In the genomic region with DNA sequence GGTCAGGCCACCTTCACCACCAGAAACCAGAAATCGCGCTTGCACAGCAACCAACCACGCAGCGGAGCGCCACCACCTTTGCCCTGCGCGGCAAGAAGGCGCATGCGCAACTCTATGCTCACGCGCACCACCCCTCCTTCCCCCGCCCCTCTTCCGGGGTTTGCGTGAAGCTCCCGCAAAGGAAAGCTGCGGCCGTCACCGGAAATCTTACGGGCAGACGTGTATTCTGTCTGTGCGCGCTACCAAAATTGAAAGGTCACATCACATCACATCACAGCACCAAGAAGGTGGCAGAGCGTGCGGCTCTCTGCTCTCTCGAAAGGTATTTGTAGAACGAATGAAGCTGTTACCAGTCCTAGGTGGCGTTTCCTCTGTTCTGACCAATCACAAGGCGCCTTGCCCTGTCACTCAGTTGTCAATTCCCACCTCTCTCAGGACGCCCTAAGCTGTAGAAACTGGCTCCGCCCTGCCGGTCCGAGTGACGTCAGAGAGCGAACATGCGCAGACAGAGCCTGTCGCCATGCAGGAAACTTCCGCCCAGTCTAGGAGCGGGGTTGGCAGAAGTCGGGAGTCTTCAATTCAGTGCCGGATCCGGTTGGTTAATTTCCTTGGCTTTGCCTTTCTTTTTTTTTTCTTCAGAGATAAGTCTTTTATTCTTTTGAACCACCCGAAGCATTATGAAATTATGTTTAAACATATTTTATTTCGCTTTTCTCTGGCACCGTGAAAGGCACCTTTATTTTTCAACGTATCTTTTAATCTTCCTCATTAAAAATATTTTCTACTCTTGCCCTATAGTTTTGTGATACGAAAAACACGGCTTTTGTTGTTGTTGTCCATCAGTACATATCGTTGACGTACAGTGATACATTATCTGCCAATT, we compare ENCODE assay signal across 8 mouse cellular contexts. TPM values are rescaled to one million over a fixed set of nuclear protein-coding genes. Genes with fewer than 3 reads are reported as not detected.
A peak's percentile ranks its signal among the peaks of the same experiment; 100 is the strongest.
DNase-seq lines count a peak whose midpoint lies in the region; ATAC-seq and TF ChIP-seq lines count a peak whose summit lies in the region.

Slx4ip (plus strand) TSS at position 151 of the 883 bp plus-strand sequence.
AL731706.1 (minus strand) TSS at position 322 of the 883 bp plus-strand sequence.
Mkks (minus strand) TSS at position 322 of the 883 bp plus-strand sequence.

- DNase-seq in 416B (ENCODE audit: low read depth), result peak; percentile 100
- peak; percentile 100 for DNase-seq in heart, adult 8-10 months (ENCODE audit: low spot score)
- peak; percentile 100 for DNase-seq in kidney, adult 9 months
- DNase-seq in limb, embryonic 14.5 days (ENCODE audit: low spot score), result peak; percentile 99
- peak; percentile 100 for DNase-seq in midbrain, postnatal 0 days (ENCODE audit: low spot score)
- DNase-seq in spleen, postnatal 14 days (ENCODE audit: low spot score in 2 of 2), result peak; percentile 97 to 99

- H3K9me3 ChIP-seq in embryonic facial prominence, embryonic 15.5 days (replicated peaks), result no peaks in the 10 kb centered on the region
- no peaks in the 10 kb centered on the region for H3K9me3 ChIP-seq in limb, embryonic 14.5 days (ENCODE audit: control insufficient read depth, low read length)
- H3K9me3 ChIP-seq in midbrain, postnatal 0 days (ENCODE audit: low read length), result no peaks in the 10 kb centered on the region

- peak; percentile 71 for TF ChIP-seq POLR2A in bone marrow, adult 2 months (IDR thresholded peaks at IDR 0.05; ENCODE audit: borderline replicate concordance, control insufficient read depth, low read depth, low read length)
- TF ChIP-seq POLR2A in limb, embryonic 14.5 days (IDR thresholded peaks at IDR 0.05; ENCODE audit: borderline replicate concordance, extremely low read depth, insufficient read depth, insufficient read length), result peak; percentile 67; the same call in 1 of the 2 replicates

- H3K36me3 ChIP-seq in embryonic facial prominence, embryonic 15.5 days, result no peaks in the 10 kb centered on the region
- no peaks in the 10 kb centered on the region for H3K36me3 ChIP-seq in limb, embryonic 14.5 days (ENCODE audit: control insufficient read depth, insufficient read depth, low read length)
- H3K36me3 ChIP-seq in midbrain, postnatal 0 days (ENCODE audit: insufficient read depth, low read length), result no peaks in the 10 kb centered on the region

- H3K27me3 ChIP-seq in embryonic facial prominence, embryonic 15.5 days, result no peaks in the 10 kb centered on the region
- H3K27me3 ChIP-seq in limb, embryonic 14.5 days (ENCODE audit: control insufficient read depth, insufficient read depth, low read length), result no peaks in the 10 kb centered on the region
- H3K27me3 ChIP-seq in midbrain, postnatal 0 days (ENCODE audit: insufficient read depth, low read length), result no peaks in the 10 kb centered on the region

- peak within 1 kb of the TSS; percentile 50 for H3K4me2 ChIP-seq in embryonic facial prominence, embryonic 15.5 days (replicated peaks)
- peak within 1 kb of the TSS; percentile 46 for H3K4me2 ChIP-seq in limb, embryonic 14.5 days (replicated peaks; ENCODE audit: low read depth, low read length, severe bottlenecking)
- H3K4me2 ChIP-seq in midbrain, postnatal 0 days (ENCODE audit: low read depth, low read length, poor library complexity, severe bottlenecking), result peak within 1 kb of the TSS; percentile 50

- ATAC-seq in embryonic facial prominence, embryonic 15.5 days (ENCODE audit: insufficient number of reproducible peaks, low FRiP score, low TSS enrichment, low read depth), result peak; percentile 98
- ATAC-seq in limb, embryonic 14.5 days (ENCODE audit: low FRiP score, low read depth), result peak; percentile 97
- peak; percentile 98 for ATAC-seq in midbrain, postnatal 0 days (ENCODE audit: low FRiP score)

- TF ChIP-seq CTCF in bone marrow, adult 2 months (IDR thresholded peaks at IDR 0.05; ENCODE audit: control insufficient read depth, insufficient read depth, low read length), result no peak
- no peak; the same call in none of the 2 replicates for TF ChIP-seq CTCF in midbrain, postnatal 0 days (IDR thresholded peaks at IDR 0.05)

- H3K27ac ChIP-seq in bone marrow, adult 2 months (ENCODE audit: control insufficient read depth, insufficient read depth, low read depth, low read length, poor library complexity), result peak within 1 kb of the TSS; percentile 86
- peak within 1 kb of the TSS; percentile 97 for H3K27ac ChIP-seq in embryonic facial prominence, embryonic 15.5 days (replicated peaks)
- H3K27ac ChIP-seq in limb, embryonic 14.5 days (replicated peaks; ENCODE audit: low read depth, low read length), result peak within 1 kb of the TSS; percentile 91
- H3K27ac ChIP-seq in midbrain, postnatal 0 days (ENCODE audit: low read depth, low read length), result peak within 1 kb of the TSS; percentile 93

- H3K9ac ChIP-seq in embryonic facial prominence, embryonic 15.5 days, result peak within 1 kb of the TSS; percentile 59
- peak within 1 kb of the TSS; percentile 69 for H3K9ac ChIP-seq in limb, embryonic 14.5 days (ENCODE audit: low read depth, low read length, severe bottlenecking)
- peak within 1 kb of the TSS; percentile 81 for H3K9ac ChIP-seq in midbrain, postnatal 0 days (replicated peaks; ENCODE audit: low read length, poor library complexity, severe bottlenecking)

- peak within 1 kb of the TSS; percentile 97 for H3K4me3 ChIP-seq in bone marrow, adult 2 months (replicated peaks; ENCODE audit: control insufficient read depth, low read depth, low read length)
- peak within 1 kb of the TSS; percentile 83 for H3K4me3 ChIP-seq in embryonic facial prominence, embryonic 15.5 days (replicated peaks)
- peak within 1 kb of the TSS; percentile 69 for H3K4me3 ChIP-seq in limb, embryonic 14.5 days (replicated peaks; ENCODE audit: low read length)
- H3K4me3 ChIP-seq in midbrain, postnatal 0 days (ENCODE audit: low read depth, low read length), result peak within 1 kb of the TSS; percentile 69

- WGBS in bone marrow, adult 2 months, result under 1% methylated on average over 49 of the region's 49 CpGs
- under 1% methylated on average over 49 of the region's 49 CpGs for WGBS in embryonic facial prominence, embryonic 15.5 days
- WGBS in limb, embryonic 14.5 days, result under 1% methylated on average over 47 of the region's 49 CpGs
- 1% methylated on average over 49 of the region's 49 CpGs for WGBS in midbrain, postnatal 0 days

- H3K4me1 ChIP-seq in bone marrow, adult 2 months (ENCODE audit: control insufficient read depth, insufficient read depth, low read length), result no peaks in the 10 kb centered on the region; the same call in 1 of the 2 replicates
- peaks cover 5% of the 10 kb centered on the region for H3K4me1 ChIP-seq in embryonic facial prominence, embryonic 15.5 days
- H3K4me1 ChIP-seq in limb, embryonic 14.5 days (ENCODE audit: control insufficient read depth, insufficient read depth, low read length), result 0 out of 2 replicates have a peak, but pooled peaks cover 3% of the 10 kb centered on the region
- H3K4me1 ChIP-seq in midbrain, postnatal 0 days (ENCODE audit: insufficient read depth, low read length), result 0 out of 2 replicates have a peak, but pooled peaks cover 4% of the 10 kb centered on the region

RNA-seq across cellular contexts. Expression of gene Slx4ip, which starts in this region (rescaled TPM):
- 1.8 and 5.0 TPM in 2 replicates for polyA plus RNA-seq in bone marrow, adult 2 months (2011; ENCODE audit: insufficient read depth, insufficient read length, low replicate concordance, missing spikeins)
- polyA plus RNA-seq in embryonic facial prominence, embryonic 15.5 days (2015; fragmentation: Nextera tagmentation; extraction: Ambion mirVana), result 6.4 and 7.2 TPM in 2 replicates
- 1 to 10 TPM; 1.3 to 2.0 (median 1.5) TPM for total RNA-seq in heart, adult 8-10 months (2022)
- polyA plus RNA-seq in limb, embryonic 14.5 days (2012; rRNA removed), result 3.0 and 3.4 TPM in 2 replicates
- polyA plus RNA-seq in limb, embryonic 14.5 days (2014; fragmentation: Nextera tagmentation; extraction: Ambion mirVana), result 5.3 and 6.6 TPM in 2 replicates
- total RNA-seq in midbrain, postnatal 0 days (2014; rRNA removed), result 9.7 TPM in 2 replicates
- polyA plus RNA-seq in midbrain, postnatal 0 days (2015; fragmentation: Nextera tagmentation; extraction: Ambion mirVana), result 7.0 and 8.5 TPM in 2 replicates

RNA-seq across cellular contexts. Expression of gene AL731706.1, which starts in this region (rescaled TPM):
- 4.3 and 13.9 TPM in 2 replicates for polyA plus RNA-seq in bone marrow, adult 2 months (2011; ENCODE audit: insufficient read depth, insufficient read length, low replicate concordance, missing spikeins)
- polyA plus RNA-seq in embryonic facial prominence, embryonic 15.5 days (2015; fragmentation: Nextera tagmentation; extraction: Ambion mirVana), result 27.8 and 32.4 TPM in 2 replicates
- 10 to 100 TPM; 17.6 to 41.2 (median 31.2) TPM for total RNA-seq in heart, adult 8-10 months (2022)
- 14.4 and 17.4 TPM in 2 replicates for polyA plus RNA-seq in limb, embryonic 14.5 days (2012; rRNA removed)
- polyA plus RNA-seq in limb, embryonic 14.5 days (2014; fragmentation: Nextera tagmentation; extraction: Ambion mirVana), result 33.3 and 37.8 TPM in 2 replicates
- total RNA-seq in midbrain, postnatal 0 days (2014; rRNA removed), result 3.3 TPM in 1 of 2 replicates, not detected in the other
- polyA plus RNA-seq in midbrain, postnatal 0 days (2015; fragmentation: Nextera tagmentation; extraction: Ambion mirVana), result 12.6 and 13.0 TPM in 2 replicates

RNA-seq across cellular contexts. Expression of gene Mkks, which starts in this region (rescaled TPM):
- 2.3 and 6.8 TPM in 2 replicates for polyA plus RNA-seq in bone marrow, adult 2 months (2011; ENCODE audit: insufficient read depth, insufficient read length, low replicate concordance, missing spikeins)
- 12.3 and 14.2 TPM in 2 replicates for polyA plus RNA-seq in embryonic facial prominence, embryonic 15.5 days (2015; fragmentation: Nextera tagmentation; extraction: Ambion mirVana)
- 10 to 100 TPM; 31.7 to 55.5 (median 44.6) TPM for total RNA-seq in heart, adult 8-10 months (2022)
- 9.9 and 10.7 TPM in 2 replicates for polyA plus RNA-seq in limb, embryonic 14.5 days (2012; rRNA removed)
- polyA plus RNA-seq in limb, embryonic 14.5 days (2014; fragmentation: Nextera tagmentation; extraction: Ambion mirVana), result 12.6 and 12.7 TPM in 2 replicates
- 6.9 and 13.6 TPM in 2 replicates for total RNA-seq in midbrain, postnatal 0 days (2014; rRNA removed)
- 6.4 and 6.7 TPM in 2 replicates for polyA plus RNA-seq in midbrain, postnatal 0 days (2015; fragmentation: Nextera tagmentation; extraction: Ambion mirVana)

Comparison
In these comparisons a context has a peak if more than half of its experiments do, and no peak if none do; other contexts are left out.
1. Peak in every context shown above with its lines: DNase-seq, ATAC-seq, H3K4me3 ChIP-seq and H3K27ac ChIP-seq.